Mouse (Mus musculus): ENCODE data around the gene Slirp.

DNA sequence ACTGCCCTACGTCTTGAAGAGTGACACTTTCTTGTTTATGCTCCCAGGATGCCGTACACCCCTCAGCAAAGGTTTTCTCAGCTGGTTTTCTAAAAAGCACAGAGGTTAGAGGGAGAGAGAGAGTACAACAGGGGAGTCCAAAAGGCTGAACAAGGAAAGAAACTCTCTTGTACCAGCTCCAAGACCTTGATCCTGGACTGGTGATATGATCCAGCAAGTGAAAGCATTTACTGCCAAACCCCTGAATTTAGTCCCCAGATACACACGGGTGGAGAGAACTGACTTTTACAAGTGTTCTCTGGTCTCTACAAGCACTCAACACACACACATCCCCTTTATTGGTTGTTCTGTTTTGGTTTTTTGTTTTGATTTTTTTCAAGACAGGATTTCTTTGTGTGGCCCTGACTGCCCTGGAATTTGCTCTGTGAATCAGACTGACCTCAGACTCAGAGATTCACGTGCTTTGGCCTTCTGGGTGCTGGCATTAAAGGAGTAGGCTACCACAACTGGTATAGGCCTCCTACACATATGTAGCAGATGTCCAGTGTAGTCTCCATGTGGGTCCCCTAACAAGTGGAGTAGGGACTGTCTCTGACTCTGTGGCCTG lies 45.8 kb upstream of the Slirp start:
- no peak for TF ChIP-seq CTCF (IDR thresholded peaks at IDR 0.05)
- no peak for TF ChIP-seq EP300 (IDR thresholded peaks at IDR 0.05)

Data from lung, postnatal 0 days (tissue).